Mouse (Mus musculus): ENCODE measurements around the gene Ubxn7.
"Not testable (repeated sequence)": the region's sequence is repeated elsewhere in the genome, so short reads cannot be mapped to it uniquely, and the experiment has no call there.

Ubxn7 gene

GRCm38 (mm10) chr16:32332040-32332555 lies at the start of gene Ubxn7:
Gene Ubxn7, plus strand, starts transcription at chr16:32332257.
- DNase-seq (ENCODE audit: low spot score), result peak; percentile 98

GRCm38 (mm10) chr16:32282608-32283007 lies 49.4 kb upstream of the Ubxn7 start:
- DNase-seq (ENCODE audit: low spot score), result no peak

GRCm38 (mm10) chr16:32291821-32292220 lies 40.2 kb upstream of the Ubxn7 start:
- no peak for DNase-seq (ENCODE audit: low spot score)

GRCm38 (mm10) chr16:32299617-32300016 lies 32.4 kb upstream of the Ubxn7 start:
- DNase-seq (ENCODE audit: low spot score), result not testable (repeated sequence)

- no peak for DNase-seq (ENCODE audit: low spot score)
Measured at GRCm38 (mm10) chr16:32303046-32303445, 29.0 kb upstream of the Ubxn7 start.

- no peak for DNase-seq (ENCODE audit: low spot score)
Measured at GRCm38 (mm10) chr16:32303886-32304285, 28.2 kb upstream of the Ubxn7 start.

GRCm38 (mm10) chr16:32311970-32312369 lies 20.1 kb upstream of the Ubxn7 start:
- DNase-seq (ENCODE audit: low spot score), result no peak

- no peak for DNase-seq (ENCODE audit: low spot score)
Measured at GRCm38 (mm10) chr16:32312386-32312785, 19.7 kb upstream of the Ubxn7 start.

- DNase-seq (ENCODE audit: low spot score), result no peak
Measured at GRCm38 (mm10) chr16:32312859-32313258, 19.2 kb upstream of the Ubxn7 start.

- DNase-seq (ENCODE audit: low spot score), result no peak
Measured at GRCm38 (mm10) chr16:32316601-32317000, 15.5 kb upstream of the Ubxn7 start.

GRCm38 (mm10) chr16:32323953-32324352 lies 8.1 kb upstream of the Ubxn7 start:
- DNase-seq (ENCODE audit: low spot score), result no peak

GRCm38 (mm10) chr16:32330876-32331670 lies 984 bp upstream of the Ubxn7 start:
- no peak for DNase-seq (ENCODE audit: low spot score)

GRCm38 (mm10) chr16:32332556-32333511 lies 777 bp downstream of the Ubxn7 start:
- peak; percentile 45 for DNase-seq (ENCODE audit: low spot score)

- no peak for DNase-seq (ENCODE audit: low spot score)
Measured at GRCm38 (mm10) chr16:32335146-32335545, 3.1 kb downstream of the Ubxn7 start.

GRCm38 (mm10) chr16:32336026-32336780 lies 4.1 kb downstream of the Ubxn7 start:
- no peak for DNase-seq (ENCODE audit: low spot score)

GRCm38 (mm10) chr16:32337001-32337400 lies 4.9 kb downstream of the Ubxn7 start:
- no peak for DNase-seq (ENCODE audit: low spot score)

GRCm38 (mm10) chr16:32340451-32340850 lies 8.4 kb downstream of the Ubxn7 start:
- no peak for DNase-seq (ENCODE audit: low spot score)

GRCm38 (mm10) chr16:32345521-32345920 lies 13.5 kb downstream of the Ubxn7 start:
- DNase-seq (ENCODE audit: low spot score), result peak; percentile 14

GRCm38 (mm10) chr16:32350776-32351175 lies 18.7 kb downstream of the Ubxn7 start:
- DNase-seq (ENCODE audit: low spot score), result no peak

GRCm38 (mm10) chr16:32363530-32363929 lies 31.5 kb downstream of the Ubxn7 start:
- no peak for DNase-seq (ENCODE audit: low spot score)

- peak; percentile 4 for DNase-seq (ENCODE audit: low spot score)
Measured at GRCm38 (mm10) chr16:32371351-32371750, 39.3 kb downstream of the Ubxn7 start.

GRCm38 (mm10) chr16:32379575-32379974 lies 47.5 kb downstream of the Ubxn7 start:
- DNase-seq (ENCODE audit: low spot score), result no peak

Data from T-cell, adult 2 months (primary cell).